Mouse (Mus musculus) thymus, adult 2 months (tissue): ENCODE measurements around the gene Psapl1. TPM values are rescaled to one million over a fixed set of nuclear protein-coding genes. Genes with fewer than 3 reads are reported as not detected.
A peak's percentile ranks its signal among the peaks of the same experiment; 100 is the strongest.

Experiments used
- DNase-seq: peaks from one replicate; pipeline ENCODE4 v3.0.0; 2021
- H3K27ac ChIP-seq: fragments of 200-500 bp; 2 replicates; pipeline ENCODE4 v1.5.1; 2012; ENCODE audit warnings: low read length, control low read depth; ENCODE audit not compliant: control insufficient read depth, insufficient read depth
- H3K27me3 ChIP-seq: fragments of 200-500 bp; 2 replicates; pipeline ENCODE4 v1.6.1; 2012; ENCODE audit warnings: mild to moderate bottlenecking, low read length, moderate library complexity, mixed read lengths; ENCODE audit not compliant: control insufficient read depth, insufficient read depth
- H3K36me3 ChIP-seq: fragments of 200-500 bp; 2 replicates; pipeline ENCODE4 v1.6.1; 2012; ENCODE audit warnings: mild to moderate bottlenecking, low read length, moderate library complexity; ENCODE audit not compliant: control insufficient read depth, insufficient read depth
- H3K4me1 ChIP-seq: fragments of 200-500 bp; replicated peaks from 2 replicates; pipeline ENCODE4 v1.6.1; 2012; ENCODE audit warnings: low read length; ENCODE audit not compliant: control insufficient read depth, insufficient read depth
- H3K4me3 ChIP-seq: fragments of 200-500 bp; 2 replicates; pipeline ENCODE4 v1.5.1; 2012; ENCODE audit warnings: mild to moderate bottlenecking, low read length, control low read depth, moderate library complexity; ENCODE audit not compliant: control insufficient read depth, insufficient read depth
- CTCF ChIP-seq: fragments of 200-500 bp; IDR thresholded peaks from 2 replicates; pipeline ENCODE4 v1.5.1; 2012; ENCODE audit warnings: mild to moderate bottlenecking, control low read depth, low read length, moderate library complexity, borderline replicate concordance; ENCODE audit not compliant: control insufficient read depth, poor library complexity, insufficient read depth; ENCODE audit errors: extremely low read depth
- POLR2A ChIP-seq: fragments of 200-500 bp; IDR thresholded peaks from 2 replicates; pipeline ENCODE4 v1.6.1; 2012; ENCODE audit warnings: mild to moderate bottlenecking, low read length, control low read depth, moderate library complexity; ENCODE audit not compliant: control insufficient read depth, poor library complexity, insufficient read depth; ENCODE audit errors: extremely low read depth
- WGBS: fragments of 180-500 bp; shearing (Covaris S2); methylation state at CpG from one replicate; pipeline ENCODE4 v1.1.7; 2018; 5-methylcytosine and 5-hydroxymethylcytosine counted together
- polyA plus RNA-seq: library from polyadenylated mRNA; depleted of rRNA; stranded (reverse); fragments of >200 nt; gene quantifications from 2 replicates; pipeline ENCODE4 v1.2.3, GENCODE M21; 2012; rRNA removed

The Psapl1 gene
- 1.2 and 2.1 TPM in 2 replicates for polyA plus RNA-seq

DNA sequence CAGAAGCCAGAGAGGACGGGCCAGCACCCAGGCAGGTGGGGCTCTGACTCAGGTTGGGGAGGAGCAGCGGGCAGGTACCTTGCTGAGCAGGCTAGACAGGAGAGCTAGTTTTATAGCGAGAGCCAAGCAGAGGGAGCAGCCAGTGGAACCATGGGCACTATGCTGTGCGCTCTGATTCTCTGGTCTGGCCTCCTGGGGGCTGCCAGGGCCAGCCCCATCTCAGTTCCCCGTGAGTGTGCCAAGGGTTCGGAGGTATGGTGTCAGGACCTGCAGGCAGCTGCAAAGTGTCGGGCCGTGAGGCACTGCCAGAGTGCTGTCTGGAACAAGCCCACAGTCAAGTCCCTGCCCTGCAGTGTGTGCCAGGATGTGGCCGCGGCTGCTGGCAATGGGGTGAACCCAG, at the start of gene Psapl1:
TSS of gene Psapl1 (plus strand) at position 106 of the 400 bp plus-strand sequence.
- no peaks in the 10 kb centered on the region for H3K36me3 ChIP-seq
- peaks cover 8% of the 10 kb centered on the region for H3K4me1 ChIP-seq

DNA sequence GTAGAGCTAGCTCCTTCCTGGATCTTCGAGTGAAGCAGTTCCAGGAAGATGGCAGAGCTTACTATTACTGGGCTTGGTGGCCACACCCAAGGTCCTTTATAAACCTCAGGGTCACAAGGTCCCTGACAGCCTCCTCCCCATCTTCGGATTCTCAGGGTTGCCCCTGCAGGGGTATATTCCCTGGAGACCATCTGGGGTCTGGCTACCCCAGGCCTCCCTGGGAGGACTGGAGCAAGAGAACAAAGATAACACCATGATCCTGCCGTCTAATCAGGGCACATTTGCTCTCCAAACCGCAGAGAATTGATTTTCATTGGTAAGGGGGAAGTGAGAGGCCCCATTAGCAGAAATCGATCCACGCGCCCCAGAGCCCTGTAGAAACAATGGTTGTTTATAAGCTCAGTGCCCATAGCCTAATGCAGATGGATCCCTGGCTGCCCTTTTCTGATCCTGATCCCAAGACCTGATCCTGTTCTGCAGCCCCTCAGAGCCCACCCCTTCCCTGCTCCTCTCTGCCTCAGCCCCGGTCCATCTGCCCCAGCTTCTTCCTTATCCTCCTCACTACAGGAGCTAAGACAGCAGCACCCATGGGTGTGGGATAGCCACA, 48.8 kb upstream of the Psapl1 start:
- Histone ChIP-seq H3K36me3 (no peaks in the 10 kb centered on the region), H3K4me1 (no peaks in the 10 kb centered on the region), H3K27me3 (no peaks in the 10 kb centered on the region; the same call in 1 of the 2 replicates), H3K4me3 (no peak overlapping the region), H3K27ac (no peak overlapping the region)
- WGBS, result 83% methylated on average over 8 of the region's 8 CpGs
- no peak for TF ChIP-seq POLR2A
- TF ChIP-seq CTCF, result no peak
- no peak for DNase-seq

More for the DNA sequence above, at the start of gene Psapl1:
- H3K27me3 ChIP-seq, result no peaks in the 10 kb centered on the region
- TF ChIP-seq CTCF, result no peak
- TF ChIP-seq POLR2A, result no peak
- no peak within 1 kb of the TSS for H3K4me3 ChIP-seq
- 81% methylated on average over 10 of the region's 10 CpGs for WGBS
- peak; percentile 22 for DNase-seq
- no peak within 1 kb of the TSS for H3K27ac ChIP-seq

DNA sequence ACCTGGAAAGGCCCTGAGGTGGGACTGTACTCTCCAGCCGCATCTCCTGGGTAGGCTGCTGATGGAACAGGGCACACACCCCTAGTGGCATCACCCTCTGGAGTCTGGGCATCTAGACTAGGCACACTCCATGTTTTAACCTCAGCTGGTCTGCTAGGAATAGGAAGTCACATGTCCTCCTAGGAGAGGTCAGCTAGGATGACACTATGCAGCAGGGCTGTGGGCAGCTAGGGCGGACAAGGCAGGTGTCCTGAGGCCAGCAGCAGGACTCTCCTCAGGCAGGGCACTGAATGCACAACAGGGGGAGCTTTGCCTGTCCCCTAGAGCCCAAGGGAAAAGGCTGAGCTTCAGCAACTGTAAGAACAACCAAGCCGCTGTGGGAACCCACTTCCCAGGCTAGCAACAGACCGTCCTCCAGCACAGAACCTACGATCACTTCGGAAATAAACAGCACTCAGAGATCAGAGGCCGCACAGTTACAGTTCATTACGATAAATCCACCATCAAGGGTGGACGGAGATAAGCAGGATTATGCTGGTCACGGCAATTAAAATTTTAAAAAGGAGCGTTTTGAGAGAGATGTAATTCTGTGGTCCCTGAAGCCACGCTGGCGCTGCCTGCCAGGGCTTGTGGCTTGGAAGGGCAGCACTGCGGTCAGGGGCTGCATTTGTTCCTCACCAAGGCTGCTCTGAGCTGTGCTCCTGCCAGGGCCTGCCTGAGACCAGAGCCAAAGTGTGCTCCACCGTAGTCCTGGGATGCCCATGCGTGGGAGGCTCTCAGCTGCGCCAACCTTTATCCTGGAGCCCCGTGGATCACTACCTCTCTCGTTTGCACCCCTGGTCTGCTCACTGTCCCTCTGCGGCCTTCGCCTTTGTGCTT, 38.2 kb upstream of the Psapl1 start:
- H3K4me3 ChIP-seq, result no peak overlapping the region
- no peaks in the 10 kb centered on the region for H3K36me3 ChIP-seq
- H3K27ac ChIP-seq, result no peak overlapping the region
- TF ChIP-seq POLR2A (no peak), CTCF (no peak)
- H3K27me3 ChIP-seq, result no peaks in the 10 kb centered on the region
- DNase-seq, result no peak
- 81% methylated on average over 21 of the region's 21 CpGs for WGBS
- H3K4me1 ChIP-seq, result no peaks in the 10 kb centered on the region

DNA sequence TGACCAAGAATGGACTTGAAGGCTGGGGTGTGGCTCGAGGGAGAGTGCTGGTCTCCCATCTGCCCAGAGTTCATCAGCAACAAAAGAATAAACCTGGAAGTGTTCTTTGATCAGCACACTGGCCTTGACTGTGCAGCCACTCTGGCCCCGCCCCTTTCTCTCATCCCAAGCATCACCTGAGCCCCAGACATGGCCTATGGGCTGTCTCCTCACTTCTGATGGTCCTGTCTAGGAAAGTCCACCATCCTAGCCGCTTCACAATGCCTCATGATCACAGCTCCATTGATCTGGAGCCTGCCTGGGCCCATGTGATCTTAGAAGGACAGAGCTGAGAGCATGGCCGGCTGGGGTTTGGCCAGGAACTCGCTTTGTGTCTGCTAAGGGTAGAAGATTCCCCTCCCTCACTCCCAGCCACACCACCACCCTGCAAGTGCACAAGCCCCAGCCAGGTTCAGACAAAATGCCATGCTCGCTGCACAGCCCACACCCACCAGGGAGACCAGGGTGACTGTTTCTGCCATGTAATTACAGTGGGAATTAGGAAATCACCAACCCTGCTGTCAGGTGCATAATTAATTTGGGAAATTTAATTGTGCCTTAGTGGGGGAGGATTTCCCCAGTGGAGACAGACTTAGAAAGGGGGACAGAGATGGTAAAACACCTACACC, 37.3 kb upstream of the Psapl1 start:
- TF ChIP-seq POLR2A (no peak), CTCF (no peak)

DNA sequence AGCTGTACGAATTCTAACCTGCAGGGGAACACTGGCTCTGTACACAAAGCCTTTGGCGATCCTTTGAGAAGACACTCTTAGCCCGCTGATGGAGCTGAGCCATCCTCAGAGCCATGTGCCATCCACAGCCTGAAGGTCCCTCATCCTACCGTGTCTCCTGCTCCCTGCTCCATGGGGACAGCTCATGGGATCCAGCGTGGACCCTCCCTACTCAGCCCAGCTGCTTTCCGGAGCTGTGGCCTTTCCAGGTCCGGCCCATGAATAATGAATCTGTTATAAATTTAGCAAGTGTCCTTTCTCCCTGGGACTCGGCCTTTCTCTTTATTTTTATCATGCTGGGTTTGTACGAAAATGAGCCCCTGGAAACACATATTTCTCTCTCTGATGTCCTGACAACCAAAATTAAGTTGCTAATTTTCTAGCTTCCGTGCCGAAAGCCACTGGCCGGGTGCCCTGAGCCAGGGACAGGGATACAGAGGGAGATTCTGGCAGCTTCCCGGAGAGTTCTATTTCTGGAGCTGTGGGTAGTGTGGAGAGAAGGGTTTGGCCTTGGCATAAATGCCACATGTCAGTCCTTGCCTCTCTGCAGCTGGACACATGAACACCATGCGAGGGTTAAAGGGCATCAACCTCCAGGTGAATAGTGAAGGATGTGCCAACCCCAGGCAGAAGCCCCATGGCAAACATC, 34.7 kb upstream of the Psapl1 start:
- 93% methylated on average over 14 of the region's 14 CpGs for WGBS
- TF ChIP-seq CTCF, result no peak
- no peak for TF ChIP-seq POLR2A
- Histone ChIP-seq H3K27ac (no peak overlapping the region), H3K4me1 (no peaks in the 10 kb centered on the region), H3K36me3 (no peaks in the 10 kb centered on the region), H3K4me3 (no peak overlapping the region), H3K27me3 (no peaks in the 10 kb centered on the region)
- DNase-seq, result no peak

More for the DNA sequence above, 37.3 kb upstream of the Psapl1 start:
- no peaks in the 10 kb centered on the region for H3K36me3 ChIP-seq
- no peak overlapping the region for H3K27ac ChIP-seq
- H3K4me1 ChIP-seq, result no peaks in the 10 kb centered on the region
- WGBS, result 82% methylated on average over 6 of the region's 6 CpGs
- no peaks in the 10 kb centered on the region for H3K27me3 ChIP-seq
- DNase-seq, result no peak
- H3K4me3 ChIP-seq, result no peak overlapping the region

DNA sequence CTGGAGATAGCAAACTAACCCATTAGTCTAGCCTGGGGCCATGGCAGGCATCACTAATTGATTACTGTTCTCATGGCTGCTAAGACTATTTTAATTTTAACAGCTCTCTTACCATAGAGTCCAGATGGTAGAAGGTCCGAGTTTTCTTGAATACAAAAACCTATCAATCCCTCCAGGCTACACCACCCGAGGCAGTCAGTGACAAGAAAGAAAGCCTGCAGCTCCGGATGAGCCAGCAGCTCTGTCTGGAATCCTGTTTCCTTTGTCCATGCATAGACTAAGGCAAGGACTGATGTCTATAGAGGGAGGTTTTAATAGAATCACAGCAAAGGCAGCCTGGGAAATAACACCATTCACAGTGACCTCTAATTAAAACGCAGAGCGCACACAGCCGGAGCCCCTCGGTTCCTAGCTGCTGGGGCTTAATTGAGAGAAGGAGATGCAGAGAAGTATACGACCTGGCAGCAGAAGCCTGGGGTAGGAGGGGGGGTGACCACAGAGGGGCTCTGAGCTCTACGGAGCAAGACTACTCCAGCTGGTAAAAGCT, 29.2 kb upstream of the Psapl1 start:
- no peak overlapping the region for H3K4me3 ChIP-seq
- no peak overlapping the region for H3K27ac ChIP-seq
- H3K27me3 ChIP-seq, result no peaks in the 10 kb centered on the region
- no peaks in the 10 kb centered on the region for H3K36me3 ChIP-seq
- TF ChIP-seq CTCF (no peak), POLR2A (no peak)
- 92% methylated on average over 9 of the region's 9 CpGs for WGBS
- DNase-seq, result no peak
- H3K4me1 ChIP-seq, result no peaks in the 10 kb centered on the region

DNA sequence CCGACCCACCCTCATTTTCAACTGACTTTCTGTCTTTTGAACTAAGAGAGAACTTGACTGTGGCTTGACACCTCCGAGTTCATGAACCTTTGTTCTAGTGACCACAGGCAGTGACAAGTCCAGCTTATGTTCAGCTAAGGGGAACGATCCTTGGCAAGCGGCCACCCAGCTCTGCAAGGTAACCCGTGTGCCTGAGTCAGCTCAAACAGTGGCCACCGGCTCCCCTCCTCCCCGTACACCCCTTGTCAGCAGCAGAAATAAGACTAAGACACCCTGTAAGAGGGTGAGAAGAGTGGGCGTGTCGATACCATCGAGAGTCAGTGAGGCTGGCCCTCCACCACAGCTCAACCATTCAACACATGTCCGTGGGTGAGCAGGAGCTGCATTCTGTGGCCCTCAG, 27.4 kb upstream of the Psapl1 start:
- Histone ChIP-seq H3K4me1 (peaks cover 3% of the 10 kb centered on the region; the same call in 1 of the 2 replicates), H3K27ac (no peak overlapping the region), H3K36me3 (no peaks in the 10 kb centered on the region), H3K4me3 (no peak overlapping the region), H3K27me3 (no peaks in the 10 kb centered on the region)
- DNase-seq, result no peak
- TF ChIP-seq POLR2A, result no peak
- no peak for TF ChIP-seq CTCF
- 69% methylated on average over 11 of the region's 11 CpGs for WGBS
